In genomic region chr4:148667006-148667755, GRCm38 (mm10) we compare ENCODE assay signal across 23 mouse cellular contexts. TPM values are rescaled to one million over a fixed set of nuclear protein-coding genes. Genes with fewer than 3 reads are reported as not detected.
DNase-seq lines count a peak whose midpoint lies in the region; ATAC-seq and TF ChIP-seq lines count a peak whose summit lies in the region.
"Had no signal": no experiment of that assay in that cellular context is flagged by ENCODE, and none has a peak within 500 bp of the region (broad histone marks: within the 10 kb centered on the region; RNA-seq: fewer than 3 reads in every experiment).

No protein-coding gene starts in this region.

- ATAC-seq in heart, embryonic 16.5 days (replicated peaks; ENCODE audit: extremely low read depth, insufficient read depth, low FRiP score), result peak; percentile 74
- ATAC-seq: intestine, postnatal 0 days; lung, postnatal 0 days had no signal

- TF ChIP-seq CTCF in bone marrow macrophage, adult 2 months (IDR thresholded peaks at IDR 0.05; ENCODE audit: low read depth, low read length), result no peak

- H3K9ac ChIP-seq in heart, embryonic 16.5 days (ENCODE audit: low read length), result peak overlapping the region; percentile 70
- H3K9ac ChIP-seq: hindbrain, embryonic 15.5 days; kidney, embryonic 15.5 days; neural tube, embryonic 12.5 days had no signal

- TF ChIP-seq POLR2A in bone marrow macrophage, adult 2 months (IDR thresholded peaks at IDR 0.05; ENCODE audit: borderline replicate concordance, low read depth, low read length), result no peak

- peak overlapping the region; percentile 73 for H3K27ac ChIP-seq in bone marrow macrophage, adult 2 months (ENCODE audit: insufficient read depth, low read depth, low read length)
- peak overlapping the region; percentile 93 for H3K27ac ChIP-seq in heart, embryonic 16.5 days (ENCODE audit: low read length)
- H3K27ac ChIP-seq: forebrain, embryonic 10.5 days; hindbrain, embryonic 15.5 days; kidney, embryonic 15.5 days; neural tube, embryonic 12.5 days had no signal

- peak overlapping the region; percentile 49 for H3K4me3 ChIP-seq in bone marrow macrophage, adult 2 months (ENCODE audit: insufficient read depth, low read length)
- peak overlapping the region; percentile 44 for H3K4me3 ChIP-seq in heart, embryonic 16.5 days (ENCODE audit: low read length)
- H3K4me3 ChIP-seq: forebrain, embryonic 10.5 days; hindbrain, embryonic 15.5 days; kidney, embryonic 15.5 days; neural tube, embryonic 12.5 days had no signal

- peak overlapping the region; percentile 56 for H3K4me2 ChIP-seq in heart, embryonic 16.5 days (ENCODE audit: low read depth, low read length)
- H3K4me2 ChIP-seq: hindbrain, embryonic 15.5 days; kidney, embryonic 15.5 days; midbrain, embryonic 11.5 days; neural tube, embryonic 12.5 days had no signal

- no peaks in the 10 kb centered on the region for H3K9me3 ChIP-seq in heart, embryonic 16.5 days (replicated peaks; ENCODE audit: control insufficient read depth, low read length)
- H3K9me3 ChIP-seq: forebrain, embryonic 10.5 days; hindbrain, embryonic 15.5 days; kidney, embryonic 15.5 days; neural tube, embryonic 12.5 days had no signal

- WGBS in heart, embryonic 16.5 days, result 49% methylated on average over 15 of the region's 15 CpGs

- no peaks in the 10 kb centered on the region for H3K36me3 ChIP-seq in heart, embryonic 16.5 days (ENCODE audit: control insufficient read depth, insufficient read depth)
- H3K36me3 ChIP-seq: forebrain, embryonic 10.5 days; hindbrain, embryonic 15.5 days; kidney, embryonic 15.5 days; neural tube, embryonic 12.5 days had no signal

- peaks cover 40% of the 10 kb centered on the region for H3K4me1 ChIP-seq in bone marrow macrophage, adult 2 months (ENCODE audit: control insufficient read depth, insufficient read depth, low read length)
- H3K4me1 ChIP-seq in heart, embryonic 16.5 days (ENCODE audit: control insufficient read depth, insufficient read depth, low read length), result peaks cover 38% of the 10 kb centered on the region

- DNase-seq in brain, adult 2 months (ENCODE audit: low read depth, low spot score), result peak; percentile 43
- DNase-seq in heart, adult 9 months (ENCODE audit: low spot score in 2 of 2), result peak; percentile 39 to 54
- no peak for DNase-seq in kidney, postnatal 10 days
- no peak for DNase-seq in kidney, postnatal 36 days
- DNase-seq in MN1 (ENCODE audit: low spot score), result no peak
- DNase-seq: adrenal gland, adult 8-10 months; cerebellum, adult 11-12 months; cerebellum, postnatal 25 days; layer of hippocampus, postnatal 36 days; liver; thymus, postnatal 4 days had no signal

- no peaks in the 10 kb centered on the region for H3K27me3 ChIP-seq in heart, embryonic 16.5 days (ENCODE audit: control insufficient read depth, insufficient read depth, low read length)

RNA-seq across cellular contexts. Expression of gene Gm572, which starts 24.1 kb away (rescaled TPM):
- not detected in 2 replicates for polyA plus RNA-seq in bone marrow macrophage, adult 2 months (2012; ENCODE audit: insufficient read depth, insufficient read length, missing spikeins)
- 0.11 and 0.41 TPM in 2 replicates for polyA plus RNA-seq in heart, embryonic 16.5 days (2015; fragmentation: Nextera tagmentation; extraction: Ambion mirVana)
- polyA plus RNA-seq: brain, embryonic 14.5 days; forebrain, embryonic 10.5 days; hindbrain, embryonic 15.5 days; intestine, postnatal 0 days; kidney, embryonic 15.5 days; liver, embryonic 16.5 days; lung, postnatal 0 days; midbrain, embryonic 11.5 days; neural tube, embryonic 12.5 days; stomach, embryonic 14.5 days had no signal

RNA-seq across cellular contexts. Expression of gene Tardbp, which starts 40.4 kb away (rescaled TPM):
- 180 and 197 TPM in 2 replicates for polyA plus RNA-seq in bone marrow macrophage, adult 2 months (2012; ENCODE audit: insufficient read depth, insufficient read length, missing spikeins)
- polyA plus RNA-seq in heart, embryonic 16.5 days (2015; fragmentation: Nextera tagmentation; extraction: Ambion mirVana), result 171 and 194 TPM in 2 replicates

Comparison
In these comparisons a context has a peak if more than half of its experiments do, and no peak if none do; other contexts are left out.
1. DNase-seq: peak in brain, adult 2 months (single experiment) and heart, adult 9 months (2 of 2); none in kidney, postnatal 10 days (single experiment), kidney, postnatal 36 days (0 of 2) and MN1 (single experiment).